12 mouse cellular contexts compared by ENCODE assay signal in the genomic region with DNA sequence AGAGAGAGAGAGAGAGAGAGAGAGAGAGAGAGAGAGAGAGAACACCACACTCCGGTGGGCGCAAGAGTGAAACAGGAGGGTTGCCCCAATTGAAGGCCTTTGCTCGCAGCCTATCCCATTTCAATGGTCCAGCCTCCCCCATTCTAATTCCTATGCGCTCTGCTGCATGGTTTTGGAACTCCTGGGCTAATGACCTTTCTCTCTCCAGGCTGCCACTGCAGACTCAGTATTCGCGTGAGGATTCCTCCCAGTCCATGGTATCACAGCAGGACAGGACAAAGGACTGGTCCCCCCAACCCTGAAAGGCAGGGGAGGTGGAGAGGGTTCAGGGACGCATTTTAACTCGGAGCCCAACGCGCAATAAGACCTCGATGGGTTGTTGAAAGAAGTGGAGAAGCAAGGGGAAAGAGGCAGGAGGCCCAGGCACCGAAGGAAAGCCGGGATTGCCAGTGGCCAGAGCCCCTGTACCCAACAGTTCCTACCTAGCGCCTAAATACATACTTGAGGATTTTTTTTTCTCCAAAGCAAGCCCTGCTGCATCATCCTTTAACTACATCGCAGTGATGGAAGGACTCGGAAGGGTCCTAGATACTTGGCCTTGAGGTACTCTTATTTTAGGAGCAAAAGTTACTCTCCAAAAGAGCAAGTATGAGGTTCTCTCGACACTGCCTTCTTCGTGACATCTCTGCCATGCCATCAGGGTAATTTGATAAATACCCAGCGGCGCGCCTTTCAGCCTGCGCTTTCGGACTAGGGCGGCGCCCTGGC. TPM values are rescaled to one million over a fixed set of nuclear protein-coding genes. Genes with fewer than 3 reads are reported as not detected.
DNase-seq lines count a peak whose midpoint lies in the region; ATAC-seq and TF ChIP-seq lines count a peak whose summit lies in the region.
"Had no signal": no experiment of that assay in that cellular context is flagged by ENCODE, and none has a peak within 500 bp of the region (broad histone marks: within the 10 kb centered on the region; RNA-seq: fewer than 3 reads in every experiment).

No protein-coding gene starts in this region.

- H3K9me3 ChIP-seq in lung, embryonic 14.5 days (ENCODE audit: low read depth, low read length), result no peaks in the 10 kb centered on the region
- no peaks in the 10 kb centered on the region for H3K9me3 ChIP-seq in hindbrain, embryonic 12.5 days (replicated peaks)
- H3K9me3 ChIP-seq in neural tube, embryonic 15.5 days (replicated peaks), result no peaks in the 10 kb centered on the region
- H3K9me3 ChIP-seq: liver, embryonic 13.5 days had no signal

- no peak for TF ChIP-seq CTCF in heart, adult 2 months (IDR thresholded peaks at IDR 0.05)
- no peak for TF ChIP-seq CTCF in lung, embryonic 14.5 days (IDR thresholded peaks at IDR 0.05; ENCODE audit: low read depth)

- peak; percentile 85 for DNase-seq in heart, adult 11 months
- no peak for DNase-seq in heart, adult 2 months
- DNase-seq in lung, embryonic 14.5 days, result no peak
- DNase-seq in lung, postnatal 4 days, result no peak
- no peak for DNase-seq in left cerebral cortex, postnatal 14 days (ENCODE audit: low spot score in 2 of 2)
- no peak for DNase-seq in adrenal gland, postnatal 25 days
- DNase-seq: B cell, adult 2 months; cerebellum, adult 8-10 months; kidney, postnatal 36 days; liver, embryonic 13.5 days had no signal

- H3K4me2 ChIP-seq in lung, embryonic 14.5 days, result peak overlapping the region; percentile 94
- H3K4me2 ChIP-seq in hindbrain, embryonic 12.5 days (replicated peaks), result peak overlapping the region; percentile 96
- peak overlapping the region; percentile 98 for H3K4me2 ChIP-seq in neural tube, embryonic 15.5 days

- no peaks in the 10 kb centered on the region for H3K79me2 ChIP-seq in heart, adult 2 months (replicated peaks; ENCODE audit: control insufficient read depth, insufficient read depth, low read length)

- TF ChIP-seq EP300 in heart, adult 2 months (IDR thresholded peaks at IDR 0.05; ENCODE audit: insufficient read depth, low read depth, low read length), result no peak

- no peaks in the 10 kb centered on the region for H3K36me3 ChIP-seq in heart, adult 2 months (ENCODE audit: control insufficient read depth, insufficient read depth, low read length)
- H3K36me3 ChIP-seq in lung, embryonic 14.5 days (ENCODE audit: insufficient read depth), result no peaks in the 10 kb centered on the region
- H3K36me3 ChIP-seq in hindbrain, embryonic 12.5 days, result no peaks in the 10 kb centered on the region
- no peaks in the 10 kb centered on the region for H3K36me3 ChIP-seq in neural tube, embryonic 15.5 days
- H3K36me3 ChIP-seq: liver, embryonic 13.5 days had no signal

- no peak for TF ChIP-seq POLR2A in heart, adult 2 months (IDR thresholded peaks at IDR 0.05; ENCODE audit: insufficient read depth, low read depth, low read length)

- WGBS in heart, adult 2 months, result 17% methylated on average over 25 of the region's 25 CpGs
- 4% methylated on average over 25 of the region's 25 CpGs for WGBS in lung, embryonic 14.5 days
- 2% methylated on average over 25 of the region's 25 CpGs for WGBS in hindbrain, embryonic 12.5 days
- 1% methylated on average over 25 of the region's 25 CpGs for WGBS in neural tube, embryonic 15.5 days

- intact Hi-C loops in heart, adult 2 months (cut with DNase I), result loop anchor here (5.0 to 10.0 kb wide), 5 partner anchors 205 to 1505 kb away; no protein-coding TSS in a partner anchor
- intact Hi-C loops in left cerebral cortex, postnatal 14 days (cut with DNase I), result loop anchor here (2.0 to 10.0 kb wide), 7 partner anchors 123 to 1457 kb away; no protein-coding TSS in a partner anchor

- peaks cover 15% of the 10 kb centered on the region for H3K27me3 ChIP-seq in heart, adult 2 months (ENCODE audit: control insufficient read depth, insufficient read depth, low read length)
- H3K27me3 ChIP-seq in lung, embryonic 14.5 days (ENCODE audit: insufficient read depth, low read length), result peaks cover 70% of the 10 kb centered on the region
- H3K27me3 ChIP-seq in hindbrain, embryonic 12.5 days, result peaks cover 81% of the 10 kb centered on the region
- peaks cover 69% of the 10 kb centered on the region for H3K27me3 ChIP-seq in neural tube, embryonic 15.5 days (replicated peaks)

- peaks cover 3% of the 10 kb centered on the region; the same call in 1 of the 2 replicates for H3K4me1 ChIP-seq in heart, adult 2 months (ENCODE audit: control insufficient read depth, insufficient read depth, low read length)
- H3K4me1 ChIP-seq in lung, embryonic 14.5 days (ENCODE audit: insufficient read depth), result peaks cover 6% of the 10 kb centered on the region; the same call in 1 of the 2 replicates
- peaks cover 36% of the 10 kb centered on the region for H3K4me1 ChIP-seq in hindbrain, embryonic 12.5 days
- H3K4me1 ChIP-seq in neural tube, embryonic 15.5 days, result peaks cover 60% of the 10 kb centered on the region

- ATAC-seq in lung, embryonic 14.5 days (ENCODE audit: insufficient read depth), result no peak
- no peak for ATAC-seq in hindbrain, embryonic 12.5 days (ENCODE audit: low FRiP score)
- ATAC-seq in neural tube, embryonic 15.5 days (ENCODE audit: low FRiP score), result no peak

- no peak overlapping the region for H3K27ac ChIP-seq in heart, adult 2 months
- no peak overlapping the region for H3K27ac ChIP-seq in lung, embryonic 14.5 days (ENCODE audit: low read depth)
- no peak overlapping the region for H3K27ac ChIP-seq in hindbrain, embryonic 12.5 days
- H3K27ac ChIP-seq in neural tube, embryonic 15.5 days (replicated peaks), result no peak overlapping the region
- H3K27ac ChIP-seq: liver, embryonic 13.5 days had no signal

- H3K9ac ChIP-seq in heart, adult 2 months (ENCODE audit: low read depth, low read length), result no peak overlapping the region
- no peak overlapping the region for H3K9ac ChIP-seq in lung, embryonic 14.5 days
- H3K9ac ChIP-seq in hindbrain, embryonic 12.5 days, result peak overlapping the region; percentile 9; the same call in 1 of the 2 replicates
- H3K9ac ChIP-seq in neural tube, embryonic 15.5 days (replicated peaks), result no peak overlapping the region
- H3K9ac ChIP-seq: liver, embryonic 13.5 days had no signal

- no peak overlapping the region for H3K4me3 ChIP-seq in heart, adult 2 months
- peak overlapping the region; percentile 33; the same call in 1 of the 2 replicates for H3K4me3 ChIP-seq in lung, embryonic 14.5 days (ENCODE audit: low read depth, low read length)
- peak overlapping the region; percentile 28 for H3K4me3 ChIP-seq in hindbrain, embryonic 12.5 days
- no peak overlapping the region for H3K4me3 ChIP-seq in neural tube, embryonic 15.5 days (replicated peaks)

RNA-seq across cellular contexts. Expression of gene Mafb, which starts 3.0 kb away (rescaled TPM):
- total RNA-seq in heart, adult 2 months (2021), result 10 to 100 TPM; 11.5 to 15.8 TPM
- 3.0 and 3.8 TPM in 2 replicates for polyA plus RNA-seq in heart, adult 2 months (2012; rRNA removed)
- 2.8 and 3.4 TPM in 2 replicates for polyA plus RNA-seq in lung, embryonic 14.5 days (2014; fragmentation: Nextera tagmentation; extraction: Ambion mirVana)
- 17.9 and 23.9 TPM in 2 replicates for polyA plus RNA-seq in hindbrain, embryonic 12.5 days (2016; fragmentation: Nextera tagmentation; extraction: Ambion mirVana)
- polyA plus RNA-seq in neural tube, embryonic 15.5 days (2015; fragmentation: Nextera tagmentation; extraction: Ambion mirVana), result 20.1 and 22.9 TPM in 2 replicates
- total RNA-seq in left cerebral cortex, postnatal 14 days (2021), result 10 to 100 TPM; 19.3 to 20.2 TPM
- 9.4 and 9.7 TPM in 2 replicates for total RNA-seq in adrenal gland, postnatal 25 days (2021)

RNA-seq across cellular contexts. Expression of gene Gm826, which starts 35.9 kb away (rescaled TPM):
- 1 to 10 TPM; 7.8 to 8.3 TPM for total RNA-seq in heart, adult 2 months (2021)
- 10.9 and 21.5 TPM in 2 replicates for polyA plus RNA-seq in heart, adult 2 months (2012; rRNA removed)
- 0.70 TPM in 1 of 2 replicates, not detected in the other for polyA plus RNA-seq in lung, embryonic 14.5 days (2014; fragmentation: Nextera tagmentation; extraction: Ambion mirVana)
- not detected in 2 replicates for polyA plus RNA-seq in hindbrain, embryonic 12.5 days (2016; fragmentation: Nextera tagmentation; extraction: Ambion mirVana)
- polyA plus RNA-seq in neural tube, embryonic 15.5 days (2015; fragmentation: Nextera tagmentation; extraction: Ambion mirVana), result 0.42 TPM in 1 of 2 replicates, not detected in the other
- total RNA-seq in left cerebral cortex, postnatal 14 days (2021), result not detected
- 0.73 and 2.3 TPM in 2 replicates for total RNA-seq in adrenal gland, postnatal 25 days (2021)

Comparison
In these comparisons a context has a peak if more than half of its experiments do, and no peak if none do; other contexts are left out.
1. H3K4me3 ChIP-seq: peak in lung, embryonic 14.5 days (single experiment) and hindbrain, embryonic 12.5 days (single experiment); none in heart, adult 2 months (single experiment) and neural tube, embryonic 15.5 days (single experiment).
2. Peak in every context shown above with its lines, with median percentiles within 50 percentile points of each other: H3K4me2 ChIP-seq.